Mouse (Mus musculus): Measurements from ENCODE around the gene Cdc42bpa.

The Cdc42bpa gene

GRCm38 (mm10) chr1:180160545-180160944 lies 200.3 kb downstream of the Cdc42bpa start:
- no peak for DNase-seq (ENCODE audit: extremely low read depth, low read depth, low spot score)

- no peak for DNase-seq (ENCODE audit: extremely low read depth, low read depth, low spot score)
Observed at GRCm38 (mm10) chr1:180161160-180161559, 200.9 kb downstream of the Cdc42bpa start.

GRCm38 (mm10) chr1:180161566-180162355 lies 201.5 kb downstream of the Cdc42bpa start:
- no peak for DNase-seq (ENCODE audit: extremely low read depth, low read depth, low spot score)

- no peak for DNase-seq (ENCODE audit: extremely low read depth, low read depth, low spot score)
Observed at GRCm38 (mm10) chr1:180162986-180163385, 202.7 kb downstream of the Cdc42bpa start.

GRCm38 (mm10) chr1:180166533-180166932 lies 206.3 kb downstream of the Cdc42bpa start:
- DNase-seq (ENCODE audit: extremely low read depth, low read depth, low spot score): no peak

GRCm38 (mm10) chr1:180168294-180168693 lies 208.0 kb downstream of the Cdc42bpa start:
- DNase-seq (ENCODE audit: extremely low read depth, low read depth, low spot score): no peak

GRCm38 (mm10) chr1:180169161-180169560 lies 208.9 kb downstream of the Cdc42bpa start:
- DNase-seq (ENCODE audit: extremely low read depth, low read depth, low spot score): no peak

- DNase-seq (ENCODE audit: extremely low read depth, low read depth, low spot score): no peak
Observed at GRCm38 (mm10) chr1:180170071-180170470, 209.8 kb downstream of the Cdc42bpa start.

- no peak for DNase-seq (ENCODE audit: extremely low read depth, low read depth, low spot score)
Observed at GRCm38 (mm10) chr1:180171883-180172282, 211.6 kb downstream of the Cdc42bpa start.

GRCm38 (mm10) chr1:180172600-180172999 lies 212.3 kb downstream of the Cdc42bpa start:
- DNase-seq (ENCODE audit: extremely low read depth, low read depth, low spot score): no peak

GRCm38 (mm10) chr1:180173017-180173416 lies 212.7 kb downstream of the Cdc42bpa start:
- DNase-seq (ENCODE audit: extremely low read depth, low read depth, low spot score): no peak

GRCm38 (mm10) chr1:180174718-180175117 lies 214.4 kb downstream of the Cdc42bpa start:
- DNase-seq (ENCODE audit: extremely low read depth, low read depth, low spot score): no peak

- no peak for DNase-seq (ENCODE audit: extremely low read depth, low read depth, low spot score)
Observed at GRCm38 (mm10) chr1:180175167-180175566, 214.9 kb downstream of the Cdc42bpa start.

- DNase-seq (ENCODE audit: extremely low read depth, low read depth, low spot score): no peak
Observed at GRCm38 (mm10) chr1:180175635-180176034, 215.4 kb downstream of the Cdc42bpa start.

GRCm38 (mm10) chr1:180176784-180177183 lies 216.5 kb downstream of the Cdc42bpa start:
- DNase-seq (ENCODE audit: extremely low read depth, low read depth, low spot score): no peak

GRCm38 (mm10) chr1:180178340-180178739 lies 218.1 kb downstream of the Cdc42bpa start:
- no peak for DNase-seq (ENCODE audit: extremely low read depth, low read depth, low spot score)

GRCm38 (mm10) chr1:180179100-180179499 lies 218.8 kb downstream of the Cdc42bpa start:
- DNase-seq (ENCODE audit: extremely low read depth, low read depth, low spot score): no peak

- DNase-seq (ENCODE audit: extremely low read depth, low read depth, low spot score): no peak
Observed at GRCm38 (mm10) chr1:180179840-180180239, 219.6 kb downstream of the Cdc42bpa start.

GRCm38 (mm10) chr1:180181304-180181965 lies 221.2 kb downstream of the Cdc42bpa start:
- DNase-seq (ENCODE audit: extremely low read depth, low read depth, low spot score): no peak

GRCm38 (mm10) chr1:180181966-180182319 lies 221.7 kb downstream of the Cdc42bpa start:
- DNase-seq (ENCODE audit: extremely low read depth, low read depth, low spot score): no peak

GRCm38 (mm10) chr1:180182731-180183130 lies 222.5 kb downstream of the Cdc42bpa start:
- no peak for DNase-seq (ENCODE audit: extremely low read depth, low read depth, low spot score)

GRCm38 (mm10) chr1:180183525-180184159 lies 223.4 kb downstream of the Cdc42bpa start:
- DNase-seq (ENCODE audit: extremely low read depth, low read depth, low spot score): no peak
